Mouse (Mus musculus): ENCODE measurements around the gene 4933405O20Rik.

4933405O20Rik gene

DNA sequence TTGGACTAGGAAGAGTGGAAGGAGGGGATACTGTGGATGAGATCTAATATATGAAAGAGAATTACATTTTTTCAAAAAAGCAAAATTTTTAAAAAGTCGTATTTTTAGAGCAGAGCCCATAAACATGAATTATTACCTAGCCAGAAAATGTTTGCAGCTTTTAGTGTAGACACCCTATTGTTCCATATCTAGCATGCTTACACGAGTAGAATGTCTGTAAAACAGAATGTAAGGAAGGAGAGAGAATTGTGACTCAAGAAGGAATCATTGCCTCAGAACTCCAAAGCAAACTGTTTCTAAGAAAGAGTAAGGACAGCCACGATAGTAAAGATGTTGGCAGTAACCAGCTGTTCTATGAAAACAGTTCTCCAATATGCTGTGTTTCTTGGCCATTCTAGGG lies at the start of gene 4933405O20Rik:
Gene 4933405O20Rik (plus strand): TSS at position 301 of the 400 bp plus-strand sequence.
- DNase-seq: no peak

DNA sequence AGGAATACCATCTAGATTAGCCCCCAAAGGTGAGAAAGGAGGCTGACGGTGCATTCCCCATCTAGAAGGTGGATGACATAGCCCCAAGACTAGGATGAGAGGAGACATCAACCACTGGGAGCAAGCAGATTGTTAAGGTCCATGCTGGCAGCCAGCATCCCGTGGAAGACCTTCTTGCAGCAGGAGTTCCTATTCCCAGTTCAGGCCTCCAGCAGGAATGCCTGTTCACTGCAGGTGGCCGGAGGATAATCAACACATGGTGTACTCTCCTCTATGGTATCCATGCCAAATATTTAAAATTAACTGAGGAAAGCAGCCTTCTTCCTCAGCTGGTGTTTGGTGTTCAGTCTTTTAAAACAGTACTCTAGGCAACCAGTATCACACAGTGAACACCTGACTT lies 49.4 kb upstream of the 4933405O20Rik start:
- DNase-seq: no peak

DNA sequence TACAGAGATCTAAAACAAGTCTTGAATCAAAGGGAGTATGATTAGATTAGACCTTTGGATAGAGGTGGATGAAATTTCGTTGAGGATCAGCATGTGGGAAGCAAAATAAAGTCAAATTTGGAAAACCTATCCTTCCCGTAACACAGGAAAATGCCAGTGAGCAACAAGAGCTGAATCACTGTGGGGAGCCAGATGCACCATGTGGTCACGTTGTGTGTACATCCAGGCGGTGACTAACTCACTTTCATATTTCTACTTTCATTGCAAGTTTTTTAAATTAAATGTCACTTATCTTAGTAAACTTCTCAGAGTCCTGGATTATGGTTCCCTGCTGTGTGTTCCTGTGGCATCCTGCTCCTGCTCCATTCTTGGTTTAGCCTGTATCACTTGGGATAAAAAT lies 47.6 kb upstream of the 4933405O20Rik start:
- no peak for DNase-seq

DNA sequence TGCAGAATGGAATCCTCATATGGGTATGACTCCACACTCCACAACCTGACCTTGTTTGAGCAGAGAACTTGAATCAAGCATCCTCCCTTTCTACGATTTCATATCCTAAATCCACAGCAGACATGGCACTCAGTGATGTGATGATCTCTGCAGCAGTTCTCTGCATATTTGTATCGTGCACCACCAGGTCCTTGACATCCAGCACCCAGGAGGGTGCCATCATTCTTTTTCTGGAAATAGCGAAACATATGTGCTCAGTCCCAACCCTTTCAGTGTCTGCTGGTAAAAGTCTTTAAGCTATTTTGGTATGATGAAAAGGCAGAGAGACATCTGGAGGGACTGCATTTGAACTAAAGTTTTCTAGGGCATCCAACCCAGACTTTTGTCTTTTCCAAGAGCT lies 36.3 kb upstream of the 4933405O20Rik start:
- DNase-seq: no peak

DNA sequence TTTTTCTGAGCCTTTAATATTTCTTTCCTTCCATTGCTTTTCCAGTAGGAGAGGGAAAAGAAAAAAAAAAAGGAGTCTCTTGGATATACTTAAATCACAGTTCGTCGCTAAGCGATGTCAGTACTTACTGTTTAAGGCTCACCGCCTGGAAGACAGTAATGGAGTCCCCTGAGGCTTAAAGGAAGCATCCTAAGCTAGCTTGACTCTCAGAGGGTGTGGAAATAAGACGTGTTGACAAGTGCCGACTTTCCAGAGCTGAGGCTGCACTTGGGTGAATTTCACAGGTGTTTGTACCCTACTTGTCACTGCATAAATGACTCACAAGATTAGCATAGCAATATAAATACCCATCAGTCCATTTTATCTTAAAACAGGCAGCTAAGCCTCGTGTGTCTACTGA lies 25.1 kb upstream of the 4933405O20Rik start:
- DNase-seq: no peak

DNA sequence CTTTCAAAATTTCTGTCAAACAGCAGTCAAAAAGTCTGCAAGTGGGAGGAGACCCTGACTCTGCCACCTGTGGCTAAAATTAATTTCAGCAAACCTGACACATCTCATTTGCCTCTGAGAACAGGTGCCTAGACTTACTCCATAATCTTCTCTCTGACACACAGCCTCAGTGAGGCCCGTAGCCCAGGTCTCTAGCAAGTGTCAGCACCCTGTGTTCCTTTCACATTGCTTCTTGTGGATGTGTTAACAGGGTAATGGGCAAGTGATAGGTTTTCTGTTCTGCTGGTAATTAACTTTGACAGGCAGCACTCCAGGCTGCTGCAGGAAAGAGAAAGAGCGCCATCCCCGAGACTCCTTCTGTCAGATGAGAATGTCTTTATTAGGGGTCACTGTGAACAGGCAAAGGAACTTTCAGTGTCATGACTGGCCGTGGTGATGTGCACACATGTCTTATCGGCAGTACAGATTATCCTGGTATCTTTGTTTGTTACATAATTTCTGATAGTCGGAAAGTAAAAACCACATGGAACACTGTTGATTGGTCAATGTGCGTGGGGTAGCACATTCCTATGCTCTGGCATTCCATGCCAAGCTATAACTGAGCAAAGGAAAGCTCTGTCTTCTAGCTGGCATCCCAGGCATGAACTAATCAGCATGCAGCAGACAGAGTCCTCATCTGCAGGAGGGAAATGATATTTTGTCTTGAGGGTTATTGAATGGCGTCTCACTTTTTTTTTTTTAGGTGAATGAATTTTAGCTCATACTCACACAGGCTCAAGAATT lies 10.2 kb upstream of the 4933405O20Rik start:
- no peak for DNase-seq

DNA sequence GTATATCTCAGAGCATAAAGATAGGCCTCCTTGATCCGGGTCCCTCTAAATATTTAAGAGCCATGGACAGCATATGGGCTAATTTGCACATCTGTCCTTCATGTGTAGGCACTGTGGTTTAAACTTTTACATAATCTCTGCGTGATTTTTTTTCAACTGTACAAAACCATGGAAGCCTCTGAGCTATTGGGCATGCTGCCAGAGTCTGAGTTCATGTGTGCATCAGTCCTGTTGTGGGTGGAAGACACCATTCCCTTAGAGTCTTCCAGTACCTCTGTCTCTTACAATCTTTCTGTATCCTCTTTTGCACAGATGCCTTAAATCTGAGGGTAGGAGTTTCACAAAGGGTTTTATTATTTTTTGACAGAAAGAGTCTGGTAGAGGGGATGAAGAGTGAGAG lies 15.1 kb downstream of the 4933405O20Rik start:
- DNase-seq: no peak

DNA sequence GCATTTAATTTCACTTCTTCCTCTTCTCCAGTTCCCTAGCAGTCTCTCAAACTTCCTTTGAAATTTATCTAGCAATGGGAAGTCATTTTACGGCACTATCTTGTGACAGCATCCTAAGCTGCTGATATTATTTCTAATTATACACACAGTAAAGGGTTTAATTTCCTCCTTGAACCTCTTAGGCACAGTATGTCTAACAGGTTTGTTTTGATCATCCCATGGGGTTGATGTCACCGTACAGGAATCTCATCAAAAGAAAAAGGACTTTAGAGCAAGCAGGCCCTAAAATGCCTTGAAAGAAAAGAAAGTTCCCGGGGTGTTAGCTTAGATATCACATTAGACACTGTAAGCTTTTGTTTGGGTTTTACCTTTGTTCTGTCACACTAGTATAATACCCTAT lies 30.2 kb downstream of the 4933405O20Rik start:
- DNase-seq: no peak

DNA sequence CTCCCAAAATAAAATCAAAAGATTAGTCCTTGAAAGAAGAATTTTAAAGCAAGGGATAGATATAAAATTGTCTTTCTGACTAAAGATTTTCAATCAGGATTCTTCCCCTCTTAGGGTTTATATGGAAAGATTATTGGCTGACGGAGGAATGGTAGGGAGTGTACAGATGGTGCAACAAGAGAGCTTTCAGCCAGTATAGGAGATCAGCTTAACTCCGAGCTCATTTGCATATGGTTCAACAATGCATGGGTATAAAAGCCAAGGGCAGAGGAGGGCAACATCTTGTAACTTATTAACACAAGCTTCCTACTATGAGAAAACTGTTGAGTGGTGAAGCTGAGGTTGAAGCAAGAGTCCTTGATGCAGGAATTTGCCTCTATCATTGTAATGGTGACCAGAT lies 34.2 kb downstream of the 4933405O20Rik start:
- no peak for DNase-seq
